14 mouse cellular contexts compared by ENCODE assay signal in genomic region chr3:135513800-135514425, GRCm38 (mm10). TPM values are rescaled to one million over a fixed set of nuclear protein-coding genes. Genes with fewer than 3 reads are reported as not detected.
DNase-seq lines count a peak whose midpoint lies in the region; ATAC-seq and TF ChIP-seq lines count a peak whose summit lies in the region.
"Had no signal": no experiment of that assay in that cellular context is flagged by ENCODE, and none has a peak within 500 bp of the region (broad histone marks: within the 10 kb centered on the region; RNA-seq: fewer than 3 reads in every experiment).

No protein-coding gene starts in this region.

- intact Hi-C loops in heart, adult 2 months (cut with DNase I): loop anchor here (5.0 kb wide), 1 partner anchor 47 kb away; no protein-coding TSS in a partner anchor

- TF ChIP-seq POLR2A in heart, adult 2 months (IDR thresholded peaks at IDR 0.05; ENCODE audit: insufficient read depth, low read depth, low read length): no peak

- no peak for DNase-seq in heart, adult 2 months
- DNase-seq in heart, adult 18-20 months: no peak
- DNase-seq in layer of hippocampus, adult 2 months (ENCODE audit: low spot score in 2 of 2): no peak
- no peak for DNase-seq in layer of hippocampus, adult 9-11 months
- DNase-seq in ZHBTc4 (ENCODE audit: low read depth, low spot score): peak; percentile 53
- DNase-seq in midbrain, postnatal 0 days (ENCODE audit: low spot score): no peak
- no peak for DNase-seq in lung, postnatal 36 days
- no peak for DNase-seq in adipocyte (ENCODE audit: low spot score)
- DNase-seq: gastrocnemius, postnatal 10 days; heart, postnatal 14 days; lung, adult 18-20 months; thymus, postnatal 14 days had no signal

- 0 out of 2 replicates have a peak, but pooled peaks have one; percentile 2 for TF ChIP-seq CTCF in heart, adult 2 months (IDR thresholded peaks at IDR 0.05)
- TF ChIP-seq CTCF in layer of hippocampus, adult 2 months (conservative IDR thresholded peaks at IDR 0.05): no peak
- no peak for TF ChIP-seq CTCF in midbrain, postnatal 0 days (IDR thresholded peaks at IDR 0.05)

- no peak overlapping the region for H3K9ac ChIP-seq in heart, adult 2 months (ENCODE audit: low read depth, low read length)
- H3K9ac ChIP-seq in midbrain, postnatal 0 days (replicated peaks; ENCODE audit: low read length, poor library complexity, severe bottlenecking): no peak overlapping the region
- H3K9ac ChIP-seq: limb, embryonic 15.5 days had no signal

- H3K27me3 ChIP-seq in heart, adult 2 months (ENCODE audit: control insufficient read depth, insufficient read depth, low read length): no peaks in the 10 kb centered on the region
- H3K27me3 ChIP-seq in midbrain, postnatal 0 days (ENCODE audit: insufficient read depth, low read length): no peaks in the 10 kb centered on the region
- H3K27me3 ChIP-seq: limb, embryonic 15.5 days had no signal

- no peak for TF ChIP-seq EP300 in heart, adult 2 months (IDR thresholded peaks at IDR 0.05; ENCODE audit: insufficient read depth, low read depth, low read length)

- WGBS in heart, adult 2 months: 56% methylated on average over 14 of the region's 14 CpGs
- 75% methylated on average over 14 of the region's 14 CpGs for WGBS in midbrain, postnatal 0 days

- H3K4me1 ChIP-seq in heart, adult 2 months (ENCODE audit: control insufficient read depth, insufficient read depth, low read length): peaks cover 14% of the 10 kb centered on the region
- H3K4me1 ChIP-seq in midbrain, postnatal 0 days (ENCODE audit: insufficient read depth, low read length): no peaks in the 10 kb centered on the region; the same call in 1 of the 2 replicates
- H3K4me1 ChIP-seq: limb, embryonic 15.5 days had no signal

- H3K4me3 ChIP-seq in heart, adult 2 months: no peak overlapping the region
- H3K4me3 ChIP-seq in layer of hippocampus, adult 2 months: peak overlapping the region; percentile 50; the same call in 1 of the 2 replicates
- no peak overlapping the region for H3K4me3 ChIP-seq in midbrain, postnatal 0 days (ENCODE audit: low read depth, low read length)
- H3K4me3 ChIP-seq: erythroblast, embryonic 14.5 days; limb, embryonic 15.5 days had no signal

- peak overlapping the region; percentile 57 for H3K27ac ChIP-seq in heart, adult 2 months
- peak overlapping the region; percentile 64 for H3K27ac ChIP-seq in layer of hippocampus, adult 2 months
- H3K27ac ChIP-seq in midbrain, postnatal 0 days (ENCODE audit: low read depth, low read length): peak overlapping the region; percentile 38; the same call in 1 of the 2 replicates
- H3K27ac ChIP-seq: limb, embryonic 15.5 days had no signal

- H3K9me3 ChIP-seq in midbrain, postnatal 0 days (ENCODE audit: low read length): no peaks in the 10 kb centered on the region
- H3K9me3 ChIP-seq: limb, embryonic 15.5 days had no signal

- no peak for ATAC-seq in midbrain, postnatal 0 days (ENCODE audit: low FRiP score)

- H3K4me2 ChIP-seq in midbrain, postnatal 0 days (ENCODE audit: low read depth, low read length, poor library complexity, severe bottlenecking): no peak overlapping the region
- H3K4me2 ChIP-seq: limb, embryonic 15.5 days had no signal

- H3K79me2 ChIP-seq in heart, adult 2 months (replicated peaks; ENCODE audit: control insufficient read depth, insufficient read depth, low read length): no peaks in the 10 kb centered on the region

- H3K36me3 ChIP-seq in heart, adult 2 months (ENCODE audit: control insufficient read depth, insufficient read depth, low read length): peaks cover 15% of the 10 kb centered on the region
- no peaks in the 10 kb centered on the region for H3K36me3 ChIP-seq in midbrain, postnatal 0 days (ENCODE audit: insufficient read depth, low read length)
- H3K36me3 ChIP-seq: limb, embryonic 15.5 days had no signal

RNA-seq across cellular contexts. Expression of gene Manba, which starts 28.5 kb away (rescaled TPM):
- 10 to 100 TPM; 15.7 to 16.4 TPM for total RNA-seq in heart, adult 2 months (2021)
- polyA plus RNA-seq in heart, adult 2 months (2012; rRNA removed): 8.2 and 13.3 TPM in 2 replicates
- total RNA-seq in heart, adult 18-20 months (2021): 10 to 100 TPM; 15.0 to 17.5 TPM
- 1 to 10 TPM; 8.3 to 9.7 TPM for total RNA-seq in layer of hippocampus, adult 2 months (2021)
- 11.0 and 14.0 TPM in 2 replicates for total RNA-seq in midbrain, postnatal 0 days (2014; rRNA removed)
- polyA plus RNA-seq in midbrain, postnatal 0 days (2015; fragmentation: Nextera tagmentation; extraction: Ambion mirVana): 7.2 and 8.0 TPM in 2 replicates
- polyA plus RNA-seq: erythroblast, embryonic 14.5 days had no signal
